Mouse (Mus musculus) MEL-GATA-1-ER (cell line): ENCODE measurements around the gene Plekhg4.

Experiments used
- DNase-seq: peaks from one replicate; pipeline ENCODE4 v3.0.0-alpha.2; 2012; ENCODE audit warnings: low read depth; ENCODE audit errors: extremely low read depth

Plekhg4 gene

GRCm38 (mm10) chr8:105349096-105349771 lies 23.8 kb upstream of the Plekhg4 start:
- DNase-seq = no peak

GRCm38 (mm10) chr8:105350186-105350585 lies 22.9 kb upstream of the Plekhg4 start:
- no peak for DNase-seq

GRCm38 (mm10) chr8:105353583-105354135 lies 19.4 kb upstream of the Plekhg4 start:
- DNase-seq = no peak

- no peak for DNase-seq
Observed at GRCm38 (mm10) chr8:105354549-105354948, 18.5 kb upstream of the Plekhg4 start.

GRCm38 (mm10) chr8:105355179-105356024 lies 17.7 kb upstream of the Plekhg4 start:
- no peak for DNase-seq

- no peak for DNase-seq
Observed at GRCm38 (mm10) chr8:105356681-105357080, 16.4 kb upstream of the Plekhg4 start.

- no peak for DNase-seq
Observed at GRCm38 (mm10) chr8:105359208-105359607, 13.9 kb upstream of the Plekhg4 start.

GRCm38 (mm10) chr8:105359646-105360045 lies 13.4 kb upstream of the Plekhg4 start:
- DNase-seq = no peak

- DNase-seq = no peak
Observed at GRCm38 (mm10) chr8:105361751-105362702, 11.0 kb upstream of the Plekhg4 start.

GRCm38 (mm10) chr8:105367107-105367506 lies 6.0 kb upstream of the Plekhg4 start:
- DNase-seq = peak; percentile 17

- DNase-seq = no peak
Observed at GRCm38 (mm10) chr8:105372473-105372872, 601 bp upstream of the Plekhg4 start.

GRCm38 (mm10) chr8:105374513-105374966 lies 1.5 kb downstream of the Plekhg4 start:
- no peak for DNase-seq

- DNase-seq = no peak
Observed at GRCm38 (mm10) chr8:105378673-105379072, 5.6 kb downstream of the Plekhg4 start.

GRCm38 (mm10) chr8:105380308-105380707 lies 7.2 kb downstream of the Plekhg4 start:
- DNase-seq = no peak

- DNase-seq = peak; percentile 6
Observed at GRCm38 (mm10) chr8:105384070-105384469, 11.0 kb downstream of the Plekhg4 start.

GRCm38 (mm10) chr8:105387151-105387550 lies 14.1 kb downstream of the Plekhg4 start:
- no peak for DNase-seq

GRCm38 (mm10) chr8:105389096-105389495 lies 16.0 kb downstream of the Plekhg4 start:
- no peak for DNase-seq

GRCm38 (mm10) chr8:105393089-105393787 lies 20.2 kb downstream of the Plekhg4 start:
- DNase-seq = no peak

GRCm38 (mm10) chr8:105393915-105394314 lies 20.8 kb downstream of the Plekhg4 start:
- no peak for DNase-seq

- peak; percentile 39 for DNase-seq
Observed at GRCm38 (mm10) chr8:105397747-105398146, 24.7 kb downstream of the Plekhg4 start.
